Mouse (Mus musculus) ovary, postnatal 14 days (tissue): Measurements from ENCODE around the gene Cog6.

Experiments
- DNase-seq: peaks from one replicate; pipeline ENCODE4 v3.0.0; 2022; ENCODE audit warnings: low spot score

The Cog6 gene

GRCm38 (mm10) chr3:53016436-53017340 is at the start of gene Cog6:
Gene Cog6, minus strand, starts transcription at chr3:53017237.
- peak; percentile 49 for DNase-seq

- DNase-seq = no peak
These were observed 49.0 kb upstream of the Cog6 start for GRCm38 (mm10) chr3:53066095-53066372.

GRCm38 (mm10) chr3:53065267-53066094 is 48.4 kb upstream of the Cog6 start:
- no peak for DNase-seq

- DNase-seq = no peak
These were observed 46.5 kb upstream of the Cog6 start for GRCm38 (mm10) chr3:53063423-53064147.

GRCm38 (mm10) chr3:53059959-53060358 is 42.9 kb upstream of the Cog6 start:
- no peak for DNase-seq

- no peak for DNase-seq
These were observed 39.4 kb upstream of the Cog6 start for GRCm38 (mm10) chr3:53056430-53056829.

- DNase-seq = no peak
These were observed 35.3 kb upstream of the Cog6 start for GRCm38 (mm10) chr3:53052385-53052784.

- DNase-seq = no peak
These were observed 29.3 kb upstream of the Cog6 start for GRCm38 (mm10) chr3:53046371-53046770.

- DNase-seq = no peak
These were observed 28.7 kb upstream of the Cog6 start for GRCm38 (mm10) chr3:53045697-53046096.

GRCm38 (mm10) chr3:53044682-53045299 is 27.8 kb upstream of the Cog6 start:
- DNase-seq = no peak

GRCm38 (mm10) chr3:53044238-53044637 is 27.2 kb upstream of the Cog6 start:
- no peak for DNase-seq

- DNase-seq = no peak
These were observed 26.3 kb upstream of the Cog6 start for GRCm38 (mm10) chr3:53043206-53043780.

- no peak for DNase-seq
These were observed 25.2 kb upstream of the Cog6 start for GRCm38 (mm10) chr3:53042240-53042567.

- DNase-seq = peak; percentile 43
These were observed 24.6 kb upstream of the Cog6 start, which contains the start of gene Lhfp for GRCm38 (mm10) chr3:53041411-53042239. Gene Lhfp, plus strand, starts transcription at chr3:53041528.

- DNase-seq = no peak
These were observed 23.8 kb upstream of the Cog6 start for GRCm38 (mm10) chr3:53040593-53041410.

GRCm38 (mm10) chr3:53039746-53040145 is 22.7 kb upstream of the Cog6 start:
- no peak for DNase-seq

GRCm38 (mm10) chr3:53038913-53039312 is 21.9 kb upstream of the Cog6 start:
- DNase-seq = no peak

- no peak for DNase-seq
These were observed 19.9 kb upstream of the Cog6 start for GRCm38 (mm10) chr3:53036941-53037340.

- DNase-seq = no peak
These were observed 19.0 kb upstream of the Cog6 start for GRCm38 (mm10) chr3:53036076-53036475.

GRCm38 (mm10) chr3:53033448-53033847 is 16.4 kb upstream of the Cog6 start:
- DNase-seq = no peak
